Mouse (Mus musculus): ENCODE data around the gene Pax2. TPM values are rescaled to one million over a fixed set of nuclear protein-coding genes. Genes with fewer than 3 reads are reported as not detected.

The Pax2 gene
- total and polyA plus RNA-seq, 3 experiments = not detected

DNA sequence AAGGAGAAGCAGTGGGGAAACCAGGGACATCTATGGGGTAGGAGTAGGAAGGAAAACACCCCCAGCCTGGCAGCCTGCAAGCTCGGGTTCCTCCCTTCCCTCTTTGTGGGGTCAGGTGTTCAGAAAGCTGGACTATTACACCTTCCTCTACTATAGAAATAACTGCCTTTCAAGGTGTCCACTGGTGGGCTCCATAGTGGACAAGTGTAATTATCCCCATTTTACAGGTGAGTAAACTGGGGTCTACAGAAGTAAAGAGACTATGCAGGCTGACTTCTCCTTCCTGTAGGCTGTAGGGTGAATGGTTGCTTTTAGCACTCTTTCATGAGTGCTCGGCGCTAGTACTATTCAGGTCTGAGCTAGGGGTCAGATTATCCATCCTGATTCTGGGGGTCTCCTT is 4.3 kb upstream of the Pax2 start:
- Histone ChIP-seq H3K27me3 (ENCODE audit: control insufficient read depth in 1 of 2, insufficient read depth in 2 of 2, low read length in 2 of 2) (no peaks in the 10 kb centered on the region; a peak in 1 of 4 replicates), H3K9ac (ENCODE audit: control insufficient read depth, low read depth, low read length, poor library complexity, severe bottlenecking) (no peak overlapping the region), H3K79me2 (ENCODE audit: control insufficient read depth, insufficient read depth, low read length, poor library complexity) (no peaks in the 10 kb centered on the region), H3K36me3 (ENCODE audit: control insufficient read depth in 1 of 2, insufficient read depth in 2 of 2, low read length in 2 of 2) (no peaks in the 10 kb centered on the region), H3K27ac (ENCODE audit: control insufficient read depth, low read depth, low read length) (no peak overlapping the region), H3K4me3 (ENCODE audit: control insufficient read depth in 1 of 2, insufficient read depth in 1 of 2, low read depth in 2 of 2, low read length in 2 of 2) (no peak overlapping the region), H3K4me1 (ENCODE audit: control insufficient read depth in 1 of 2, insufficient read depth in 2 of 2, low read length in 2 of 2) (no peaks in the 10 kb centered on the region), H3K9me3 (replicated peaks; ENCODE audit: insufficient read depth, low read length) (no peaks in the 10 kb centered on the region)
- no peak for DNase-seq (ENCODE audit: low read depth, low spot score)
- TF ChIP-seq RCOR1 (IDR thresholded peaks at IDR 0.05; ENCODE audit: low read depth, low read length) (no peak), MXI1 (IDR thresholded peaks at IDR 0.05; ENCODE audit: low read depth, low read length) (no peak), HCFC1 (IDR thresholded peaks at IDR 0.05; ENCODE audit: low read depth, low read length) (no peak), GABPA (IDR thresholded peaks at IDR 0.05; ENCODE audit: low read depth, low read length) (no peak), MEF2A (IDR thresholded peaks at IDR 0.05; ENCODE audit: extremely low read depth, insufficient replicate concordance, low read depth, low read length, poor library complexity, severe bottlenecking) (no peak), EP300 (IDR thresholded peaks at IDR 0.05; ENCODE audit: low read depth in 1 of 2, low read length in 2 of 2) (no peak), NELFE (IDR thresholded peaks at IDR 0.05; ENCODE audit: low read depth, low read length) (no peak), TCF12 (IDR thresholded peaks at IDR 0.05; ENCODE audit: low read depth, low read length) (no peak), MAFK (IDR thresholded peaks at IDR 0.05; ENCODE audit: borderline replicate concordance, low read depth, low read length) (no peak), MAX (IDR thresholded peaks at IDR 0.05; ENCODE audit: low read length) (no peak)

DNA sequence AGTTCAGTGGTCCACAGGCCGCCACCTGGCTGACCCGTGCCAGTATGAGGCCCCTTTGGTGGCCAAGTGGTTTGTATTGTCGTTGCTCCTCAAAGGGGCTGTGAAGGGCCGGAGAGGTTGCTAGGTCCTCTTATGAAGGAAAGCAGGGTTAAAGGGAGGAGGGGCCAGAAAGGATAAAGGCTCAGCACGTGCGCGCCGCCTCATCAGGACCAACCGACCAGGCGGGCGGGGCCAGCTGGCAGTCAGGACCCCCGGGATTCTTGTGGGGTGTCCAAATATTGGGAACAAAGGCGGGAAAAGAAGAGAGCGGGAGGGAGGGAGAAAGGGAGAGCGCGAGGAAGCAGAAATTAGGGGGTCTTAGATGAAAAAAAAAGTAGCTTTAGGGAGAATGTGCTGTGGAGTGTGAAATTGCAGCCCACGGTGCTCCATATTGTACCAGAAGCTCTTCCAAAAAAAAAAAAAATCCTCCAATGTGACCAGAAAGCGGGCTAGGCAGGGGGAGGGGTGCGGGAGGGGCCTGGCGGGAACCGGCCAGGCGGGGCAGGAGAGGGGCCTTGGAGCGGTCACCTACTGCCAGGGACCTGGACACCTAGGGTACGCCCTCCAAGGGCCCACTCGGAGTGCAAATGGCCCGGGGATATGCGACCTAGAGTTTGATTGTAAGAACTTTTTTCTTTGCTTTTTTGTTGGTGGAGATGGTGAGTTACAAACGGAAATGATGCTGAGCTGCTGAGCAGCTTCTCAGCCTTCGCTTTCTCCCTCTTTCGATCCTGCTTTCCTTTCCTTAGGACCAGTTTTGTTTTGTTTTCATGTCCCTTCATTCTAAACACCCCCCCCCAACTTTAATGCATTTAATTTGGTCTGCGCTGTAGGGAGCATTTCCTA is 3.5 kb upstream of the Pax2 start:
- Histone ChIP-seq H3K9ac (ENCODE audit: control insufficient read depth, low read depth, low read length, poor library complexity, severe bottlenecking) (no peak overlapping the region), H3K4me3 (ENCODE audit: control insufficient read depth in 1 of 2, insufficient read depth in 1 of 2, low read depth in 2 of 2, low read length in 2 of 2) (no peak overlapping the region), H3K27ac (ENCODE audit: control insufficient read depth, low read depth, low read length) (no peak overlapping the region), H3K36me3 (ENCODE audit: control insufficient read depth in 1 of 2, insufficient read depth in 2 of 2, low read length in 2 of 2) (no peaks in the 10 kb centered on the region), H3K9me3 (replicated peaks; ENCODE audit: insufficient read depth, low read length) (no peaks in the 10 kb centered on the region), H3K27me3 (ENCODE audit: control insufficient read depth in 1 of 2, insufficient read depth in 2 of 2, low read length in 2 of 2) (no peaks in the 10 kb centered on the region; a peak in 1 of 4 replicates), H3K79me2 (ENCODE audit: control insufficient read depth, insufficient read depth, low read length, poor library complexity) (no peaks in the 10 kb centered on the region), H3K4me1 (ENCODE audit: control insufficient read depth in 1 of 2, insufficient read depth in 2 of 2, low read length in 2 of 2) (no peaks in the 10 kb centered on the region)
- TF ChIP-seq GABPA (IDR thresholded peaks at IDR 0.05; ENCODE audit: low read depth, low read length) (no peak), GATA1 (IDR thresholded peaks at IDR 0.05; ENCODE audit: low read depth, low read length) (no peak), MYB (IDR thresholded peaks at IDR 0.05; ENCODE audit: low read depth, low read length) (no peak), EP300 (IDR thresholded peaks at IDR 0.05; ENCODE audit: low read depth in 1 of 2, low read length in 2 of 2) (no peak), SMC3 (IDR thresholded peaks at IDR 0.05; ENCODE audit: low read depth, low read length) (no peak), ZMIZ1 (IDR thresholded peaks at IDR 0.05; ENCODE audit: low read depth, low read length) (no peak), ELF1 (IDR thresholded peaks at IDR 0.05; ENCODE audit: low read depth, low read length) (no peak), BHLHE40 (IDR thresholded peaks at IDR 0.05; ENCODE audit: borderline replicate concordance, low read depth, low read length) (no peak), NRF1 (IDR thresholded peaks at IDR 0.05; ENCODE audit: insufficient read depth, low read depth, low read length, poor library complexity, severe bottlenecking) (no peak), USF1 (IDR thresholded peaks at IDR 0.05; ENCODE audit: low read depth, low read length) (no peak)
- DNase-seq (ENCODE audit: low read depth, low spot score) = no peak
